Comparison of ENCODE assay signal across 8 mouse cellular contexts in the genomic region with DNA sequence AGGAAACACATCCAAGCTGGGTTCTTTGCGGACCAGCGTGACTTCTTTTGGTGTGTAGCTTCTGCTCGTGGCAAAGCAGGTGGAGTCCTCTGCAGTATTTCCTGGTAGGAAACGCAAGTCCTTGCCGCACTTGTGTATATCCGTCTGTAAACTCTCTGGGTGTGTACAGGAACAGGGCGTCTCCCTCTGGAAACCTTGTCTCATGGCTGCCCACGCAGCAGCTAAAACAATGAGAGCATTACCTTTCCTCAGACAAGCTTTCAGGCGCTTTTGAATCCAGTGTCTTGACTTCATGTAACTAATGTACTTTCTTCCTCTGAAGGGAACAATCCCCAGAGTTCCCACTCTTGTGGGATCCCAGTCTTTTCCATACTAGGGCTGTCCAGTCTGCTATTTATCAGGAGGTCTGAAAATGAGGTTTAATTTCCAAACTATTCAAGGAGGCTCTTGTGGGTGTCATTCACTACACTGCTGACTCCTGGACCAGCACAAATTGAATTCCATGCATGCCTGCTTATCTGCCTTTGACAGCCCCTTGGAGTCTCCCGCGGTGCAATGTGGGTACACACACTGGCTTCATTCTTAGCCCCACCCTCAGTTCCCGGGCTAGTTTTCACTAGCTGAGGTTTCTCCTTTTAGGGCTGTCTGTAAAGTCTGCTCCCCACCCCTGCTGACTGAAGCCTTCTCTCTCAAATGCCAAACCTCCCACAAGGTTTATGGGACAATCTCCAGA.
A peak's percentile ranks its signal among the peaks of the same experiment; 100 is the strongest.
DNase-seq lines count a peak whose midpoint lies in the region; ATAC-seq and TF ChIP-seq lines count a peak whose summit lies in the region.

No protein-coding gene starts in this region.

- H3K4me2 ChIP-seq in intestine, embryonic 14.5 days (ENCODE audit: low read length) = no peak overlapping the region
- no peak overlapping the region for H3K4me2 ChIP-seq in intestine, postnatal 0 days (replicated peaks; ENCODE audit: low read depth)
- no peak overlapping the region for H3K4me2 ChIP-seq in midbrain, embryonic 14.5 days (ENCODE audit: low read length)

- H3K79me2 ChIP-seq in heart, adult 2 months (replicated peaks; ENCODE audit: control insufficient read depth, insufficient read depth, low read length) = no peaks in the 10 kb centered on the region

- 0 out of 2 replicates have a peak, but pooled peaks have one; percentile 40 for ATAC-seq in intestine, embryonic 14.5 days (replicated peaks; ENCODE audit: low FRiP score, low TSS enrichment, low read depth)
- ATAC-seq in intestine, postnatal 0 days = no peak
- ATAC-seq in midbrain, embryonic 14.5 days (ENCODE audit: low FRiP score, low TSS enrichment) = peak; percentile 76
- no peak for ATAC-seq in megakaryocyte, adult 5-6 weeks (ENCODE audit: poor library complexity, severe bottlenecking)

- no peak for TF ChIP-seq EP300 in heart, adult 2 months (IDR thresholded peaks at IDR 0.05; ENCODE audit: insufficient read depth, low read depth, low read length)

- H3K27me3 ChIP-seq in intestine, embryonic 14.5 days (replicated peaks; ENCODE audit: control insufficient read depth, insufficient read depth, low read length) = no peaks in the 10 kb centered on the region
- no peaks in the 10 kb centered on the region for H3K27me3 ChIP-seq in intestine, postnatal 0 days (replicated peaks; ENCODE audit: control insufficient read depth, insufficient read depth, low read length)
- H3K27me3 ChIP-seq in heart, adult 2 months (ENCODE audit: control insufficient read depth, insufficient read depth, low read length) = no peaks in the 10 kb centered on the region
- no peaks in the 10 kb centered on the region for H3K27me3 ChIP-seq in midbrain, embryonic 14.5 days (ENCODE audit: control insufficient read depth, insufficient read depth, low read length)

- H3K4me3 ChIP-seq in intestine, embryonic 14.5 days (ENCODE audit: low read depth, low read length) = no peak overlapping the region
- H3K4me3 ChIP-seq in intestine, postnatal 0 days (ENCODE audit: low read depth, low read length) = no peak overlapping the region
- H3K4me3 ChIP-seq in heart, adult 2 months = peak overlapping the region; percentile 10; the same call in 1 of the 2 replicates
- no peak overlapping the region for H3K4me3 ChIP-seq in midbrain, embryonic 14.5 days (replicated peaks; ENCODE audit: low read depth, low read length)

- H3K36me3 ChIP-seq in intestine, embryonic 14.5 days (ENCODE audit: control insufficient read depth, insufficient read depth, low read length) = no peaks in the 10 kb centered on the region
- H3K36me3 ChIP-seq in intestine, postnatal 0 days (ENCODE audit: control insufficient read depth, insufficient read depth) = no peaks in the 10 kb centered on the region
- H3K36me3 ChIP-seq in heart, adult 2 months (ENCODE audit: control insufficient read depth, insufficient read depth, low read length) = no peaks in the 10 kb centered on the region; the same call in 1 of the 2 replicates
- no peaks in the 10 kb centered on the region for H3K36me3 ChIP-seq in midbrain, embryonic 14.5 days (ENCODE audit: control insufficient read depth, insufficient read depth, low read length)

- peak; percentile 55 for DNase-seq in intestine, embryonic 14.5 days (ENCODE audit: low spot score)
- peak; percentile 25 to 37 for DNase-seq in heart, adult 2 months
- DNase-seq in kidney, adult 18-20 months = peak; percentile 2
- peak; percentile 72 for DNase-seq in midbrain, embryonic 14.5 days
- DNase-seq in thymus, postnatal 36 days = no peak
- DNase-seq in layer of hippocampus, adult 8-10 months (ENCODE audit: low spot score in 2 of 2) = no peak

- intact Hi-C loops in heart, adult 2 months (cut with DNase I) = no loop called here

- H3K9ac ChIP-seq in intestine, embryonic 14.5 days (ENCODE audit: low read length) = no peak overlapping the region
- no peak overlapping the region for H3K9ac ChIP-seq in intestine, postnatal 0 days (ENCODE audit: low read depth, low read length)
- no peak overlapping the region for H3K9ac ChIP-seq in heart, adult 2 months (ENCODE audit: low read depth, low read length)
- no peak overlapping the region for H3K9ac ChIP-seq in midbrain, embryonic 14.5 days (replicated peaks; ENCODE audit: low read length)

- 53% methylated on average over 12 of the region's 12 CpGs for WGBS in intestine, embryonic 14.5 days
- WGBS in intestine, postnatal 0 days = 35% methylated on average over 12 of the region's 12 CpGs
- 12% methylated on average over 12 of the region's 12 CpGs for WGBS in heart, adult 2 months
- 49% methylated on average over 12 of the region's 12 CpGs for WGBS in midbrain, embryonic 14.5 days

- no peak overlapping the region for H3K27ac ChIP-seq in intestine, embryonic 14.5 days (ENCODE audit: low read depth)
- H3K27ac ChIP-seq in intestine, postnatal 0 days (ENCODE audit: low read depth, low read length) = no peak overlapping the region
- peak overlapping the region; percentile 30 for H3K27ac ChIP-seq in heart, adult 2 months
- peak overlapping the region; percentile 26; the same call in 1 of the 2 replicates for H3K27ac ChIP-seq in midbrain, embryonic 14.5 days (replicated peaks; ENCODE audit: low read depth, low read length)

- H3K4me1 ChIP-seq in intestine, embryonic 14.5 days (replicated peaks; ENCODE audit: control insufficient read depth, insufficient read depth, low read length) = no peaks in the 10 kb centered on the region
- H3K4me1 ChIP-seq in intestine, postnatal 0 days (replicated peaks; ENCODE audit: control insufficient read depth, insufficient read depth, low read length) = no peaks in the 10 kb centered on the region
- H3K4me1 ChIP-seq in heart, adult 2 months (ENCODE audit: control insufficient read depth, insufficient read depth, low read length) = peaks cover 2% of the 10 kb centered on the region
- H3K4me1 ChIP-seq in midbrain, embryonic 14.5 days (ENCODE audit: control insufficient read depth, insufficient read depth, low read length) = 0 out of 2 replicates have a peak, but pooled peaks cover 3% of the 10 kb centered on the region

- TF ChIP-seq POLR2A in heart, adult 2 months (IDR thresholded peaks at IDR 0.05; ENCODE audit: insufficient read depth, low read depth, low read length) = no peak

- no peak for TF ChIP-seq CTCF in intestine, postnatal 0 days (IDR thresholded peaks at IDR 0.05; ENCODE audit: low read depth)
- no peak for TF ChIP-seq CTCF in heart, adult 2 months (IDR thresholded peaks at IDR 0.05)

- H3K9me3 ChIP-seq in intestine, embryonic 14.5 days (ENCODE audit: control insufficient read depth, low read length) = no peaks in the 10 kb centered on the region
- no peaks in the 10 kb centered on the region for H3K9me3 ChIP-seq in intestine, postnatal 0 days (ENCODE audit: control insufficient read depth)
- H3K9me3 ChIP-seq in midbrain, embryonic 14.5 days (ENCODE audit: control insufficient read depth, low read length) = no peaks in the 10 kb centered on the region

Comparison
In these comparisons a context has a peak if more than half of its experiments do, and no peak if none do; other contexts are left out.
1. ATAC-seq: peak in intestine, embryonic 14.5 days (single experiment) and midbrain, embryonic 14.5 days (single experiment); none in intestine, postnatal 0 days (single experiment) and megakaryocyte, adult 5-6 weeks (single experiment).
2. DNase-seq: peak in intestine, embryonic 14.5 days (single experiment), heart, adult 2 months (2 of 2), kidney, adult 18-20 months (single experiment) and midbrain, embryonic 14.5 days (single experiment); none in thymus, postnatal 36 days (0 of 2) and layer of hippocampus, adult 8-10 months (0 of 2).
3. H3K27ac ChIP-seq: peak in heart, adult 2 months (single experiment) and midbrain, embryonic 14.5 days (single experiment); none in intestine, embryonic 14.5 days (single experiment) and intestine, postnatal 0 days (single experiment).